Mouse (Mus musculus): ENCODE measurements at regions not wholly inside any gene's neighbourhood (a gene's known extent, or its start where the extent isn't known, plus 50 kb on each side); places are given as distances from the start of the nearest gene placed in this dataset.

GRCm38 (mm10) chr12:79874333-79874732 lies 238.5 kb downstream of the Zfp36l1 start:
- Histone ChIP-seq H3K4me1 (replicated peaks) (no peaks in the 10 kb centered on the region), H3K27me3 (no peaks in the 10 kb centered on the region), H3K4me2 (no peak overlapping the region), H3K27ac (replicated peaks) (no peak overlapping the region), H3K36me3 (replicated peaks) (no peaks in the 10 kb centered on the region), H3K4me3 (replicated peaks) (no peak overlapping the region), H3K9me3 (replicated peaks) (no peaks in the 10 kb centered on the region), H3K9ac (no peak overlapping the region)
- ATAC-seq (ENCODE audit: insufficient read depth): no peak
- 66% methylated on average over 2 of the region's 2 CpGs for WGBS (ENCODE audit: insufficient replicate concordance)

- H3K9ac ChIP-seq: no peak overlapping the region
Observed at GRCm38 (mm10) chr12:79865179-79865552, 247.6 kb downstream of the Zfp36l1 start.

GRCm38 (mm10) chr12:79864346-79865178 lies 248.3 kb downstream of the Zfp36l1 start:
- Histone ChIP-seq H3K4me3 (replicated peaks) (no peak overlapping the region), H3K27ac (replicated peaks) (no peak overlapping the region), H3K9ac (no peak overlapping the region), H3K4me1 (replicated peaks) (peaks cover 7% of the 10 kb centered on the region; the same call in 1 of the 2 replicates), H3K27me3 (no peaks in the 10 kb centered on the region), H3K9me3 (replicated peaks) (no peaks in the 10 kb centered on the region), H3K4me2 (no peak overlapping the region), H3K36me3 (replicated peaks) (no peaks in the 10 kb centered on the region)
- WGBS (ENCODE audit: insufficient replicate concordance): 62% methylated on average over 20 of the region's 20 CpGs
- ATAC-seq (ENCODE audit: insufficient read depth): no peak

More at GRCm38 (mm10) chr12:79865179-79865552, 247.6 kb downstream of the Zfp36l1 start:
- Histone ChIP-seq H3K27me3 (no peaks in the 10 kb centered on the region), H3K4me2 (no peak overlapping the region), H3K27ac (replicated peaks) (no peak overlapping the region), H3K4me1 (replicated peaks) (0 out of 2 replicates have a peak, but pooled peaks cover 1% of the 10 kb centered on the region), H3K4me3 (replicated peaks) (no peak overlapping the region), H3K9me3 (replicated peaks) (no peaks in the 10 kb centered on the region), H3K36me3 (replicated peaks) (no peaks in the 10 kb centered on the region)
- WGBS (ENCODE audit: insufficient replicate concordance): 48% methylated on average over 6 of the region's 6 CpGs
- ATAC-seq (ENCODE audit: insufficient read depth): no peak

All from liver, embryonic 15.5 days (tissue).